Mouse (Mus musculus) heart, adult 2 months (tissue): ENCODE measurements at regions not wholly inside any gene's neighbourhood (a gene's known extent, or its start where the extent isn't known, plus 50 kb on each side); places are given as distances from the start of the nearest gene placed in this dataset.

Experiments used
- DNase-seq, 2 experiments: peaks; one replicate each; pipeline ENCODE4 v3.0.0; 2021
- H3K27ac ChIP-seq: fragments of 200-600 bp; 2 replicates; pipeline ENCODE4 v1.8.1; 2022
- H3K27me3 ChIP-seq: fragments of 200-500 bp; 2 replicates; pipeline ENCODE4 v1.6.1; 2012; ENCODE audit warnings: mild to moderate bottlenecking, low read length, inconsistent platforms, mixed read lengths; ENCODE audit not compliant: control insufficient read depth, insufficient read depth
- H3K36me3 ChIP-seq: fragments of 200-500 bp; 2 replicates; pipeline ENCODE4 v1.6.1; 2012; ENCODE audit warnings: low read length, inconsistent platforms; ENCODE audit not compliant: control insufficient read depth, insufficient read depth
- H3K4me1 ChIP-seq: fragments of 200-500 bp; 2 replicates; pipeline ENCODE4 v1.6.1; 2011; ENCODE audit warnings: low read length; ENCODE audit not compliant: control insufficient read depth, insufficient read depth
- H3K4me3 ChIP-seq: fragments of 200-600 bp; 2 replicates; pipeline ENCODE4 v1.8.1; 2022
- H3K79me2 ChIP-seq: fragments of 200-500 bp; replicated peaks from 2 replicates; pipeline ENCODE4 v1.6.1; 2012; ENCODE audit warnings: mild to moderate bottlenecking, inconsistent platforms, low read length, moderate library complexity, mixed read lengths; ENCODE audit not compliant: control insufficient read depth, insufficient read depth
- H3K9ac ChIP-seq: fragments of 200-500 bp; 2 replicates; pipeline ENCODE4 v1.6.1; 2012; ENCODE audit warnings: low read depth, mild to moderate bottlenecking, control low read depth, inconsistent platforms, low read length, mixed read lengths
- CTCF ChIP-seq: fragments of 200-600 bp; IDR thresholded peaks from 2 replicates; pipeline ENCODE4 v1.8.1; 2022; ENCODE audit warnings: antibody characterized with exemption, mild to moderate bottlenecking, moderate library complexity
- EP300 ChIP-seq: fragments of 200-500 bp; IDR thresholded peaks from 2 replicates; pipeline ENCODE4 v1.6.1; 2011; ENCODE audit warnings: low read depth, low read length, control low read depth; ENCODE audit not compliant: insufficient read depth
- POLR2A ChIP-seq: fragments of 200-500 bp; IDR thresholded peaks from 2 replicates; pipeline ENCODE4 v1.6.1; 2011; ENCODE audit warnings: mild to moderate bottlenecking, low read depth, low read length, control low read depth; ENCODE audit not compliant: insufficient read depth
- WGBS: fragments of 180-500 bp; shearing (Covaris S2); methylation state at CpG from one replicate; pipeline ENCODE4 v1.1.7; 2018; 5-methylcytosine and 5-hydroxymethylcytosine counted together
- intact Hi-C: fragments of 180-260 bp; cut with DNase I; formaldehyde crosslinking; loops from one replicate; pipeline ENCODE4 v1.15.1; 2025

GRCm38 (mm10) chr5:45062567-45062966 is 263.1 kb upstream of the Ldb2 start:
- Histone ChIP-seq H3K9ac (no peak overlapping the region), H3K79me2 (no peaks in the 10 kb centered on the region), H3K36me3 (no peaks in the 10 kb centered on the region), H3K27me3 (no peaks in the 10 kb centered on the region), H3K27ac (no peak overlapping the region), H3K4me1 (no peaks in the 10 kb centered on the region), H3K4me3 (no peak overlapping the region)
- WGBS: 42% methylated on average over 2 of the region's 2 CpGs
- TF ChIP-seq EP300 (no peak), CTCF (no peak), POLR2A (no peak)
- intact Hi-C loops: no loop called here
- no peak for DNase-seq

GRCm38 (mm10) chr5:45055276-45055959 is 255.9 kb upstream of the Ldb2 start:
- no peaks in the 10 kb centered on the region for H3K36me3 ChIP-seq
- H3K27ac ChIP-seq: no peak overlapping the region
- H3K79me2 ChIP-seq: no peaks in the 10 kb centered on the region
- 74% methylated on average over 4 of the region's 4 CpGs for WGBS
- DNase-seq: no peak
- H3K4me1 ChIP-seq: no peaks in the 10 kb centered on the region
- H3K9ac ChIP-seq: no peak overlapping the region
- intact Hi-C loops: no loop called here
- no peak for TF ChIP-seq EP300
- TF ChIP-seq CTCF: no peak
- TF ChIP-seq POLR2A: no peak
- no peaks in the 10 kb centered on the region for H3K27me3 ChIP-seq
- no peak overlapping the region for H3K4me3 ChIP-seq

DNA sequence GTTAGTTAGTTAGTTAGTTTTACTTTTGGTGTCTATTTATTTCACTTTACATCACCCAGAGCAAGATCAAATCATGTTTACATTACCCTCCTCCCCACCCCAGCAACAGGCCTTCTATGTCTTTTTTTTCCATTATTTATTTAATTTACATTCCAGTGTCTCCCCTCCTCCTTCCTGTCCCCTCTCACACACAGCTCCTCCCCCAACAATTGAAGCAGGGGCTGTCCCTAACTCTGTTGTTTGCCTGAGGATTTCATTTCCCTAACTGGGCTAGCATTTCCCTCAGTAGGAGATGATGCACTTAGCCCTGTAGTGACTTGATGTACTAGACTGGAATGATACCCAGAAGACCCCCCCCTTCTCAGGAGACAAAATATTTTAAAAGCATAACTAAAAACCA is 249.9 kb upstream of the Ldb2 start:
- intact Hi-C loops: no loop called here
- no peak for TF ChIP-seq CTCF
- no peak for TF ChIP-seq POLR2A
- TF ChIP-seq EP300: no peak
- H3K27me3 ChIP-seq: no peaks in the 10 kb centered on the region
- H3K4me1 ChIP-seq: no peaks in the 10 kb centered on the region
- H3K4me3 ChIP-seq: no peak overlapping the region
- no peak overlapping the region for H3K9ac ChIP-seq
- H3K36me3 ChIP-seq: no peaks in the 10 kb centered on the region
- H3K27ac ChIP-seq: no peak overlapping the region
- DNase-seq: no peak
- H3K79me2 ChIP-seq: no peaks in the 10 kb centered on the region

DNA sequence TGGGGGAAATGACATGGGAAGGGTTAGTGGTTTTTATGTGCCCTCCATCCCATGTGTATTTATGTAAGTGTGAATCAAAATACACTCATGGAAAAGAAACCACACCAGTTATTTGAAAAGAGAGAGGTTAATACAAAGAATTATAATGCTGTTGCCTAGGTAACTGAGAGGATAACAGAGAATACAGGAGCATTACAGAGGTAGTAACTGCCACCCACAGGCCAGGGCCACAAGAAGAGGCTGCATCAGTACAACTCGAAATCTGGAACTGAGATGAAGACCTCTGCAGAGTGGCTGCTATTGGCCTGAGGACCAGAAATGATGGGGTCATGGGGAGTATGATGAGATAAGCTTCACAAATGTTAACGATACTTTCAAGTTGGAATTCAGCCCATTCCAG is 243.4 kb upstream of the Ldb2 start:
- no peaks in the 10 kb centered on the region for H3K4me1 ChIP-seq
- no peaks in the 10 kb centered on the region for H3K36me3 ChIP-seq

DNA sequence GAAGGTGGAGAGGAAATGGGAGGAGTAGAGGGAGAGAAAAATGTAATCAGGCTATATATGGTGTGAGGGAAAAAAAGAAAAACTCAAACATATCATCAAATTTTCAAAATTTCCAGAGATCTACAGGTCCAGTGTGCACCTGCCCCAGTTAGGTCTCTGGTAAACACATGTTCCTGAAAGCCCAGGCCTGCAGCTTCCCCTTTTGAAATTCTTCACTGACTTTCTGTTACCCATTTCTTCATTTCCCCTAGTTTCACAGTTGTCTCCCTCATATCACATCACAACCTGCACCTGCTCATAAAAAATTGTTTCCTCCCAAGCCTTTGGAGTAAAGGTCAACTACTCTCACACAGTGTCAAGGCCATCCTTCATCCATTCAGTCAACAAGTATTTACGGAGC is 236.9 kb upstream of the Ldb2 start:
- Histone ChIP-seq H3K36me3 (no peaks in the 10 kb centered on the region), H3K27me3 (no peaks in the 10 kb centered on the region), H3K4me3 (no peak overlapping the region), H3K79me2 (no peaks in the 10 kb centered on the region), H3K27ac (no peak overlapping the region), H3K4me1 (no peaks in the 10 kb centered on the region), H3K9ac (no peak overlapping the region)
- 89% methylated on average over 1 of the region's 1 CpGs for WGBS
- intact Hi-C loops: no loop called here
- no peak for DNase-seq
- no peak for TF ChIP-seq EP300
- no peak for TF ChIP-seq CTCF
- no peak for TF ChIP-seq POLR2A

More for the DNA sequence above, 243.4 kb upstream of the Ldb2 start:
- Histone ChIP-seq H3K27me3 (no peaks in the 10 kb centered on the region), H3K4me3 (no peak overlapping the region), H3K27ac (no peak overlapping the region), H3K9ac (no peak overlapping the region), H3K79me2 (no peaks in the 10 kb centered on the region)
- no peak for DNase-seq
- no peak for TF ChIP-seq EP300
- 31% methylated on average over 2 of the region's 2 CpGs for WGBS
- intact Hi-C loops: no loop called here

DNA sequence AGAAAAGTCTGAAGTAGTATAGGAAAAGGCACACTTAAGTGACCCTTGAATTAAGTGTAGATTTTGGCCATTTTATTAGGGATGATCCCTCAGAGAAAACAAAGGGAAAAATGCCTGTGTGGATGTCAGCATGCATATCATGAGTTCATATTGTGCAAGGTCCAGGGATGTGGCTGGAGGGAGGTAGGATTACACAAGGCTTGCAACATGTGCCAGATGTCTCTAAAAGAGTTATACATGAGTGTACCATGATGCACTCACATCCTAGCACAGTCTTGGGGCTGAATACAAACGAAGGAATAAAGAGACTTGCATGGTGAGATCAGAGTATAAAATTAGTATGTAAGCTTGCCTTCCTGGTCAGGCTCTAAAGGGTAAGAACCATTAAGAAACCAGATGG is 233.7 kb upstream of the Ldb2 start:
- Histone ChIP-seq H3K27me3 (no peaks in the 10 kb centered on the region), H3K4me3 (no peak overlapping the region), H3K36me3 (no peaks in the 10 kb centered on the region), H3K4me1 (no peaks in the 10 kb centered on the region), H3K27ac (no peak overlapping the region), H3K9ac (no peak overlapping the region), H3K79me2 (no peaks in the 10 kb centered on the region)
- intact Hi-C loops: no loop called here
- WGBS: 46% methylated on average over 1 of the region's 1 CpGs
- TF ChIP-seq EP300: no peak
- TF ChIP-seq CTCF: no peak
- no peak for TF ChIP-seq POLR2A
- DNase-seq: no peak
